Mouse (Mus musculus) inflammation-experienced regulatory T-cells, adult 16 weeks (primary cell): ENCODE measurements around the gene Trat1. TPM values are rescaled to one million over a fixed set of nuclear protein-coding genes. Genes with fewer than 3 reads are reported as not detected.

Experiments
- polyA plus RNA-seq: library from polyadenylated mRNA; unstranded; fragments of 100-300 nt; shearing (Covaris generic); gene quantifications from one replicate; pipeline ENCODE4 v1.2.1, GENCODE M21; 2017

Gene Trat1
- 122 TPM for polyA plus RNA-seq

DNA sequence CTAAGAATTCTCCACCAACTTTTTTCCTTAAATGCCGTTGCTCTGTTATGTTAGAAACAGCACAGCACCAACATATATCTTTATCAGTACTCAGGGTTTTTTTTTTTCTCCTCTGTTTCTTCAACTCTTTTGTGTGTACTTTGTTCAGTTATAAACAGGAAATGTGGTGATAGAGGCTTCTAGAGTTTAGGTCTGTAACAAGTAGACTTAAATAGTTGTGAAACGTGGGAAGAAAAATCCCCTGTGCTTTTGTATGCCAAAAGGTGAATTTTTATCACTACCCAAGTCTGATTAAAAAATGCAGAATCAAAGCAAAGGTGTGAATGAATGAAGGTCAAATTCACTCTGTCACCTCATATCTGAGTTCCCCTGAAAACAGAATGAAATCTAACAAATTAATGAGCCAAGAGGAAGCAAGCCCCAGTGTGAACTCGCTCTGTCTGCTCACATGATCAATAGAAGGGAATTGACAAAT lies at the start of gene Trat1:
Trat1 (minus strand) TSS at position 51 of the 475 bp plus-strand sequence.

DNA sequence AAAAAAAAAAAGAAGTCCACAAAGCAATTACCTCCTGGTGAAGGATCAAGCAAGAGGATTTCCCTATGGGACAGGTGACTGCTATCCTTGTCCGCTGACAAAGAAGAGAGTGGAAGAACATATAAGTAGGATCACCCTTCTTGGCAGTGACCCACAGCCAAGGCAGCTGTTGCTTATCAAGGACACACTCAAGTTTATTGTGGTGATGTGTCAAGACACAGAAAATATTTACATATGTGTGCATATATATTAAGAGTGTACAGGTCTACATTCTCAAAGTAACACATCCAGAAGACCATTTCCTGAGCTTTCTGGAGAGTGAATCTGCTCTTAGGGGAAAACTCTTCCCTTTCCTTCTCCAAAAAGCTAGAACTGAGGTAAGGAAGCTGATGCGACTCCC lies 44.9 kb upstream of the Trat1 start, which contains the start of gene Retnlb:
Retnlb (plus strand) TSS at position 162 of the 400 bp plus-strand sequence.

Other genes with a start within 250 kb of the Trat1 start
- not detected for gene Retnlb, start 44.8 kb upstream of the Trat1 start, polyA plus RNA-seq
- gene Retnla, start 70.5 kb upstream of the Trat1 start, polyA plus RNA-seq = not detected
- not detected for gene Retnlg, start 100.6 kb upstream of the Trat1 start, polyA plus RNA-seq
- 6.6 TPM for gene Dzip3, start 222.1 kb upstream of the Trat1 start, polyA plus RNA-seq
- 3.3 TPM for gene Cip2a, start 222.2 kb upstream of the Trat1 start, polyA plus RNA-seq